Mouse (Mus musculus) hindbrain, embryonic 13.5 days (tissue): ENCODE measurements at regions not wholly inside any gene's neighbourhood (a gene's known extent, or its start where the extent isn't known, plus 50 kb on each side); places are given as distances from the start of the nearest gene placed in this dataset.

Experiments used
- ATAC-seq: fragments of 200-750 bp; cut with Nextera tagmentation; 2 replicates; pipeline ENCODE4 v1.8.0; 2017; ENCODE audit warnings: moderate TSS enrichment; ENCODE audit not compliant: low FRiP score
- H3K27ac ChIP-seq: fragments of 300-500 bp; sonication (generic); 2 replicates; pipeline ENCODE4 v1.5.1; 2015; ENCODE audit warnings: inconsistent platforms, mild to moderate bottlenecking, moderate library complexity
- H3K27me3 ChIP-seq: fragments of 300-500 bp; sonication (generic); 2 replicates; pipeline ENCODE4 v1.6.1; 2015; ENCODE audit warnings: mild to moderate bottlenecking, inconsistent platforms
- H3K36me3 ChIP-seq: fragments of 300-500 bp; sonication (generic); 2 replicates; pipeline ENCODE4 v1.6.1; 2015; ENCODE audit warnings: mild to moderate bottlenecking, inconsistent platforms
- H3K4me1 ChIP-seq: fragments of 300-500 bp; sonication (generic); replicated peaks from 2 replicates; pipeline ENCODE4 v1.6.1; 2015; ENCODE audit warnings: inconsistent platforms
- H3K4me2 ChIP-seq: fragments of 300-500 bp; sonication (generic); 2 replicates; pipeline ENCODE4 v1.6.1; 2015; ENCODE audit warnings: inconsistent platforms, mild to moderate bottlenecking, moderate library complexity
- H3K4me3 ChIP-seq: fragments of 300-500 bp; sonication (generic); 2 replicates; pipeline ENCODE4 v1.5.1; 2015; ENCODE audit warnings: mild to moderate bottlenecking, inconsistent platforms
- H3K9ac ChIP-seq: fragments of 300-500 bp; sonication (generic); 2 replicates; pipeline ENCODE4 v1.6.1; 2015; ENCODE audit warnings: mild to moderate bottlenecking, inconsistent platforms
- H3K9me3 ChIP-seq: fragments of 300-500 bp; sonication (generic); 2 replicates; pipeline ENCODE4 v1.6.1; 2016; ENCODE audit warnings: inconsistent platforms
- WGBS: fragments of 180-500 bp; shearing (Covaris S2); methylation state at CpG from one replicate; pipeline ENCODE4 v1.1.7; 2015; 5-methylcytosine and 5-hydroxymethylcytosine counted together

- Histone ChIP-seq H3K4me2 (no peak overlapping the region), H3K4me1 (no peaks in the 10 kb centered on the region), H3K4me3 (no peak overlapping the region), H3K9ac (no peak overlapping the region), H3K9me3 (no peaks in the 10 kb centered on the region), H3K36me3 (no peaks in the 10 kb centered on the region), H3K27ac (no peak overlapping the region), H3K27me3 (no peaks in the 10 kb centered on the region)
- ATAC-seq, result no peak
Observed at GRCm38 (mm10) chr11:44272268-44272667, 127.6 kb upstream of the Il12b start.

DNA sequence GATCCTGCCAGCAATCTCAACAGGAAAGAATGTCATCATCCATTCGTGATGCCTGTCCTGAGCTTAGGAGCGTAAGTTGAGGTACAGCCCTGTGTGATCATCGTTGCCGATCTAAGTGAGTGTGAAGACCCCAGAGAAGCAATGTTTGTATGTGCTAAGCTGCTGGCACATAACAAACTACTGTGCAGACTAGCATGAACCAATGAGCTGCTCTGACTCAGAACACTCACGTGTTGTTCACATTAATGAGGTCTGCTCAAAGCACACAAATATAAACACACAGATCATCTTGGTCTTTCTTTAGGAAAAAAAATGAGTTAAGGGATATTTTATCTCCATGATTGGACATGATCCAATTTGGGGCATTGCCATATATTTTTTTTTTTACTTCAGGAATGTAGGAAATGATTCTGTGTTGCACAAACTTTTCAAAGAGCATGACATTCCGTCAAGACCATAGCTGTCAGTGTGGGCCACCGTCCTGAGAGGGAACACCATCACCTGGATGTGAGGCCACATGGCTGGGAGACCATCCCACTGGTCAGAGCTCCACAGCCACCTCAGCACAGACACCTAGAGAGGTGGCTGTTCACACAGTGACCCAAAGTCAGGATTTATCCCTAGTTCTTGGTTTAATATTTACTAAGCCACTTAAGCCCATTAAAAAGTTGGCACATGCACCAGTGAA is 121.2 kb upstream of the Il12b start:
- H3K4me2 ChIP-seq, result no peak overlapping the region
- H3K4me1 ChIP-seq, result no peaks in the 10 kb centered on the region
- H3K27ac ChIP-seq, result no peak overlapping the region
- ATAC-seq, result no peak
- no peaks in the 10 kb centered on the region for H3K9me3 ChIP-seq
- no peak overlapping the region for H3K4me3 ChIP-seq
- no peak overlapping the region for H3K9ac ChIP-seq
- no peaks in the 10 kb centered on the region for H3K27me3 ChIP-seq
- 91% methylated on average over 7 of the region's 7 CpGs for WGBS
- no peaks in the 10 kb centered on the region for H3K36me3 ChIP-seq

- 83% methylated on average over 2 of the region's 2 CpGs for WGBS
Observed at GRCm38 (mm10) chr11:44285961-44286360, 113.9 kb upstream of the Il12b start.

GRCm38 (mm10) chr11:44288825-44289224 is 111.0 kb upstream of the Il12b start:
- Histone ChIP-seq H3K9me3 (no peaks in the 10 kb centered on the region), H3K27ac (no peak overlapping the region), H3K36me3 (no peaks in the 10 kb centered on the region), H3K27me3 (no peaks in the 10 kb centered on the region), H3K4me3 (no peak overlapping the region), H3K4me2 (no peak overlapping the region), H3K4me1 (no peaks in the 10 kb centered on the region), H3K9ac (no peak overlapping the region)
- 81% methylated on average over 1 of the region's 1 CpGs for whole genome bisulfite sequencing
- ATAC-seq, result no peak

More at GRCm38 (mm10) chr11:44285961-44286360, 113.9 kb upstream of the Il12b start:
- Histone ChIP-seq H3K4me3 (no peak overlapping the region), H3K4me2 (no peak overlapping the region), H3K9me3 (no peaks in the 10 kb centered on the region), H3K4me1 (no peaks in the 10 kb centered on the region), H3K27me3 (no peaks in the 10 kb centered on the region), H3K9ac (no peak overlapping the region), H3K27ac (no peak overlapping the region), H3K36me3 (no peaks in the 10 kb centered on the region)
- ATAC-seq, result no peak

GRCm38 (mm10) chr11:44303786-44304185 is 96.1 kb upstream of the Il12b start:
- Histone ChIP-seq H3K9ac (no peak overlapping the region), H3K9me3 (no peaks in the 10 kb centered on the region), H3K27ac (no peak overlapping the region), H3K27me3 (no peaks in the 10 kb centered on the region), H3K4me3 (no peak overlapping the region), H3K36me3 (no peaks in the 10 kb centered on the region), H3K4me1 (0 out of 2 replicates have a peak, but pooled peaks cover 6% of the 10 kb centered on the region), H3K4me2 (no peak overlapping the region)
- ATAC-seq, result no peak
- 92% methylated on average over 8 of the region's 8 CpGs for WGBS

DNA sequence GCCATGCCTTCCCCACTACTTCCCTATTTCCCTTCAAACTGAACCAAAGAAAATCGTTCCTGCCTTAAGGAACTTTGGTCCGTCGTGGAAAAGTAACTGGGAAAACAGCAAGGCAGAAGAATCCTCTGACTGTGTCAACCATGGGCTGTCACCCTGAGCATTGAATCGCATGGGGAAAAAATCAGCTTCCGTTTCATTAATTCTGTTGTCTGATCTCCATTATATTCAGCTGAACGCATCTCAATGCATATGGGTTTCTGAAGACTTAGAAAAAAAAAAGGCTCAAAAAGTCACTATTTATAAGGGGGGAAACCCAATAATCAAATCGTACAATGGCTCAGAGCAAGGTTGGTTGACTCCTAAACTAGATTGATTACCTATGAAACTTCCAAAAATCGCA is 83.8 kb upstream of the Il12b start:
- no peak overlapping the region for H3K4me2 ChIP-seq
- H3K4me1 ChIP-seq, result no peaks in the 10 kb centered on the region; the same call in 1 of the 2 replicates
- 0 out of 2 replicates have a peak, but pooled peaks cover 2% of the 10 kb centered on the region for H3K27me3 ChIP-seq
- no peaks in the 10 kb centered on the region for H3K9me3 ChIP-seq
- H3K27ac ChIP-seq, result no peak overlapping the region
- no peaks in the 10 kb centered on the region for H3K36me3 ChIP-seq
- H3K4me3 ChIP-seq, result no peak overlapping the region
- 19% methylated on average over 8 of the region's 8 CpGs for WGBS
- no peak for ATAC-seq
- no peak overlapping the region for H3K9ac ChIP-seq

GRCm38 (mm10) chr11:44319136-44319535 is 80.7 kb upstream of the Il12b start:
- H3K4me2 ChIP-seq, result no peak overlapping the region
- WGBS, result 87% methylated on average over 3 of the region's 3 CpGs
- 0 out of 2 replicates have a peak, but pooled peaks cover 2% of the 10 kb centered on the region for H3K27me3 ChIP-seq
- no peak overlapping the region for H3K4me3 ChIP-seq
- no peak for ATAC-seq
- no peak overlapping the region for H3K27ac ChIP-seq
- H3K9ac ChIP-seq, result no peak overlapping the region
- no peaks in the 10 kb centered on the region; the same call in 1 of the 2 replicates for H3K4me1 ChIP-seq
- H3K36me3 ChIP-seq, result no peaks in the 10 kb centered on the region
- H3K9me3 ChIP-seq, result no peaks in the 10 kb centered on the region

- 81% methylated on average over 2 of the region's 2 CpGs for WGBS
- Histone ChIP-seq H3K9ac (no peak overlapping the region), H3K27me3 (no peaks in the 10 kb centered on the region), H3K27ac (no peak overlapping the region), H3K36me3 (no peaks in the 10 kb centered on the region), H3K4me1 (no peaks in the 10 kb centered on the region), H3K4me2 (no peak overlapping the region), H3K9me3 (no peaks in the 10 kb centered on the region), H3K4me3 (no peak overlapping the region)
- ATAC-seq, result no peak
Observed at GRCm38 (mm10) chr11:44323314-44323713, 76.5 kb upstream of the Il12b start.

DNA sequence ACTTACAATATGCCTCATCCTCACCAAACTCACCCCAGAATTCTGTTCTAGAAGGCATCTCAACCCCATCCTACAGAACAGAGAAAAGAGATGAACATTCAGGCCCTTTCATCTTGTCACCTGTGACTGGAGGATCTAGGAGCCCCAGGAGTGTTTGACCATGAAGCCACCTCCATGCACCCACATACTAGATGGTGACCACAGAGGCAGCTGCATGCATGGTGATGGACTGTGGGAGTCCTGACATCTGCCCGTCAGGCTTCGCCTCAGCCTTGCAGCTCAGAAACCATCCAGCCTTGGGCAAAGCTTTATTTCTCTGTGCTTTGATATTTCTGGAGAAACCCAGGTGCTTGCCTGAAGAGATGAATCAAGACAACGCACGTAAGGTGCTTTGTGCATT is 74.8 kb upstream of the Il12b start:
- Histone ChIP-seq H3K27ac (no peak overlapping the region), H3K36me3 (no peaks in the 10 kb centered on the region), H3K4me2 (no peak overlapping the region), H3K27me3 (no peaks in the 10 kb centered on the region; the same call in 1 of the 2 replicates), H3K9ac (no peak overlapping the region), H3K4me3 (no peak overlapping the region), H3K4me1 (peaks cover 2% of the 10 kb centered on the region; the same call in 1 of the 2 replicates), H3K9me3 (no peaks in the 10 kb centered on the region)
- ATAC-seq, result no peak
- WGBS, result 91% methylated on average over 4 of the region's 4 CpGs

GRCm38 (mm10) chr11:44325525-44325924 is 74.3 kb upstream of the Il12b start:
- Histone ChIP-seq H3K36me3 (no peaks in the 10 kb centered on the region), H3K27ac (no peak overlapping the region), H3K4me1 (peaks cover 7% of the 10 kb centered on the region; the same call in 1 of the 2 replicates), H3K4me2 (no peak overlapping the region), H3K9ac (no peak overlapping the region), H3K9me3 (no peaks in the 10 kb centered on the region), H3K27me3 (no peaks in the 10 kb centered on the region; the same call in 1 of the 2 replicates), H3K4me3 (no peak overlapping the region)
- WGBS, result 91% methylated on average over 11 of the region's 11 CpGs
- no peak for ATAC-seq

- H3K27me3 ChIP-seq, result no peaks in the 10 kb centered on the region; the same call in 1 of the 2 replicates
- H3K4me2 ChIP-seq, result no peak overlapping the region
- no peak overlapping the region for H3K4me3 ChIP-seq
- WGBS, result 85% methylated on average over 4 of the region's 4 CpGs
- no peak for ATAC-seq
- no peak overlapping the region for H3K27ac ChIP-seq
- H3K9me3 ChIP-seq, result no peaks in the 10 kb centered on the region
- no peak overlapping the region for H3K9ac ChIP-seq
- peaks cover 14% of the 10 kb centered on the region for H3K4me1 ChIP-seq
- H3K36me3 ChIP-seq, result no peaks in the 10 kb centered on the region
Observed at GRCm38 (mm10) chr11:44329503-44329902, 70.4 kb upstream of the Il12b start.

DNA sequence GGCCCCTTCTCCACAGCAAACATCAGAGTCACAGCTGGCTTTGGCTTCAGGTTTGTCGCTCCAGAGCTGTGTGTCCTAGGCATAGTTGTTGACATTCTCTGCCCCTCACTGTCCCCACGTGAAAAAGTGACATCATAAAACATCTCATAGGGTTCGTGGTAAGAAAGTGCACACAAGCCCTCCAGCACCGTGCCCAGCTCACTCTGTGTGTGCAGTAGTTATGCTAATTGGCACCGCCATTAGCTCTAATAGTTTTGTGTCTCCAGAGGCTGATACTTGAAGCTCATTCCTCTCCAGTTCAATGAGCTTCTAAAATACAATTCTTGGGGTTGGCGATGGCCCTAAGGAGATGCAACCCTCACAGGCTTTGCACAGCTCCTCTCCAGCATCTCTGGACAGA is 69.4 kb upstream of the Il12b start:
- Histone ChIP-seq H3K4me3 (no peak overlapping the region), H3K4me2 (no peak overlapping the region), H3K36me3 (no peaks in the 10 kb centered on the region), H3K9ac (no peak overlapping the region), H3K27ac (peak overlapping the region; percentile 36; the same call in 1 of the 2 replicates), H3K27me3 (no peaks in the 10 kb centered on the region; the same call in 1 of the 2 replicates), H3K9me3 (no peaks in the 10 kb centered on the region), H3K4me1 (peaks cover 14% of the 10 kb centered on the region)
- ATAC-seq, result peak; percentile 76
- WGBS, result 52% methylated on average over 6 of the region's 6 CpGs
